Mouse (Mus musculus) liver, postnatal 0 days (tissue): ENCODE measurements around the gene 4930524B15Rik. TPM values are rescaled to one million over a fixed set of nuclear protein-coding genes. Genes with fewer than 3 reads are reported as not detected.
A peak's percentile ranks its signal among the peaks of the same experiment; 100 is the strongest.

Experiments used
- ATAC-seq: fragments of 200-750 bp; cut with Nextera tagmentation; 2 replicates; pipeline ENCODE4 v1.8.0; 2017; ENCODE audit warnings: mild to moderate bottlenecking, moderate library complexity
- DNase-seq: peaks from one replicate; pipeline ENCODE4 v3.0.0-alpha.2; 2016
- H3K27ac ChIP-seq: fragments of 300-500 bp; sonication (generic); 2 replicates; pipeline ENCODE4 v1.5.1; 2014; ENCODE audit warnings: antibody characterized with exemption, moderate library complexity, mild to moderate bottlenecking, low read depth
- H3K27me3 ChIP-seq: fragments of 300-500 bp; sonication (generic); 2 replicates; pipeline ENCODE4 v1.6.1; 2014; ENCODE audit warnings: low read length, control low read depth, mixed read lengths; ENCODE audit not compliant: insufficient read depth
- H3K36me3 ChIP-seq: fragments of 300-500 bp; sonication (generic); replicated peaks from 2 replicates; pipeline ENCODE4 v1.6.1; 2014; ENCODE audit warnings: mild to moderate bottlenecking, control low read depth, low read length, moderate library complexity, mixed read lengths; ENCODE audit not compliant: insufficient read depth
- H3K4me1 ChIP-seq: fragments of 300-500 bp; sonication (generic); 2 replicates; pipeline ENCODE4 v1.6.1; 2014; ENCODE audit warnings: antibody characterized with exemption, mild to moderate bottlenecking, control low read depth; ENCODE audit not compliant: insufficient read depth
- H3K4me2 ChIP-seq: fragments of 300-500 bp; sonication (generic); 2 replicates; pipeline ENCODE4 v1.6.1; 2014; ENCODE audit warnings: low read depth, mild to moderate bottlenecking, low read length, moderate library complexity, mixed read lengths
- H3K4me3 ChIP-seq: fragments of 300-500 bp; sonication (generic); 2 replicates; pipeline ENCODE4 v1.5.1; 2014; ENCODE audit warnings: low read depth, low read length
- H3K9ac ChIP-seq: fragments of 300-500 bp; sonication (generic); replicated peaks from 2 replicates; pipeline ENCODE4 v1.6.1; 2014; ENCODE audit warnings: mild to moderate bottlenecking, moderate library complexity
- H3K9me3 ChIP-seq: fragments of 300-500 bp; sonication (generic); 2 replicates; pipeline ENCODE4 v1.6.1; 2016; ENCODE audit warnings: mild to moderate bottlenecking, control low read depth, low read length, mixed read lengths
- CTCF ChIP-seq: sonication (generic); IDR thresholded peaks from 2 replicates; pipeline ENCODE4 v1.5.1; 2016; ENCODE audit warnings: antibody characterized with exemption, low read depth
- EP300 ChIP-seq: IDR thresholded peaks from 2 replicates; pipeline ENCODE4 v1.6.1; 2016; ENCODE audit warnings: antibody characterized with exemption, low read depth, mild to moderate bottlenecking
- WGBS: fragments of 180-500 bp; shearing (Covaris S2); extraction: QIAGEN DNeasy Blood & Tissue Kit; methylation state at CpG from one replicate; pipeline ENCODE4 v1.1.7; 2014; ENCODE audit not compliant: insufficient replicate concordance; 5-methylcytosine and 5-hydroxymethylcytosine counted together
- polyA plus RNA-seq: library from polyadenylated mRNA; unstranded; fragments of >200 nt; fragmentation: Nextera tagmentation; extraction: Ambion mirVana; gene quantifications from 2 replicates; pipeline ENCODE4 v1.2.1, GENCODE M21; 2015

Gene 4930524B15Rik
- polyA plus RNA-seq, 1 experiment from 2014 or later: not detected

- no peak for TF ChIP-seq EP300
- TF ChIP-seq CTCF: no peak
- no peak overlapping the region for H3K4me2 ChIP-seq
Measured at GRCm38 (mm10) chr11:31983249-31983648, 17.9 kb downstream of the 4930524B15Rik start.

GRCm38 (mm10) chr11:31984786-31985185, 19.4 kb downstream of the 4930524B15Rik start:
- TF ChIP-seq EP300 (no peak), CTCF (no peak)
- H3K4me2 ChIP-seq: no peak overlapping the region
- H3K27me3 ChIP-seq: no peaks in the 10 kb centered on the region
- 28% methylated on average over 2 of the region's 2 CpGs for WGBS
- ATAC-seq: no peak
- H3K4me3 ChIP-seq: no peak overlapping the region
- H3K4me1 ChIP-seq: no peaks in the 10 kb centered on the region
- no peak overlapping the region for H3K9ac ChIP-seq
- DNase-seq: no peak
- H3K36me3 ChIP-seq: no peaks in the 10 kb centered on the region
- no peaks in the 10 kb centered on the region for H3K9me3 ChIP-seq
- no peak overlapping the region for H3K27ac ChIP-seq

More at GRCm38 (mm10) chr11:31983249-31983648, 17.9 kb downstream of the 4930524B15Rik start:
- no peaks in the 10 kb centered on the region for H3K27me3 ChIP-seq
- H3K9ac ChIP-seq: no peak overlapping the region
- no peak for DNase-seq
- no peak overlapping the region for H3K4me3 ChIP-seq
- no peak for ATAC-seq
- no peaks in the 10 kb centered on the region for H3K4me1 ChIP-seq
- H3K36me3 ChIP-seq: no peaks in the 10 kb centered on the region
- H3K27ac ChIP-seq: no peak overlapping the region
- H3K9me3 ChIP-seq: no peaks in the 10 kb centered on the region

GRCm38 (mm10) chr11:31992535-31992934, 27.1 kb downstream of the 4930524B15Rik start:
- ATAC-seq: no peak
- Histone ChIP-seq H3K4me3 (no peak overlapping the region), H3K36me3 (no peaks in the 10 kb centered on the region), H3K9me3 (no peaks in the 10 kb centered on the region), H3K27me3 (no peaks in the 10 kb centered on the region), H3K9ac (no peak overlapping the region), H3K4me2 (no peak overlapping the region), H3K27ac (no peak overlapping the region), H3K4me1 (no peaks in the 10 kb centered on the region)
- no peak for TF ChIP-seq CTCF
- TF ChIP-seq EP300: no peak
- DNase-seq: no peak
- WGBS: 80% methylated on average over 3 of the region's 3 CpGs

- TF ChIP-seq EP300 (no peak), CTCF (no peak)
- DNase-seq (no peak), ATAC-seq (no peak)
- 57% methylated on average over 2 of the region's 2 CpGs for WGBS
- Histone ChIP-seq H3K9me3 (no peaks in the 10 kb centered on the region), H3K4me3 (no peak overlapping the region), H3K36me3 (no peaks in the 10 kb centered on the region), H3K27ac (no peak overlapping the region), H3K4me1 (no peaks in the 10 kb centered on the region), H3K4me2 (no peak overlapping the region), H3K27me3 (peaks cover 6% of the 10 kb centered on the region; the same call in 1 of the 2 replicates), H3K9ac (no peak overlapping the region)
Measured at GRCm38 (mm10) chr11:31999716-32000115, 34.3 kb downstream of the 4930524B15Rik start.

GRCm38 (mm10) chr11:32000281-32000680, 34.9 kb downstream of the 4930524B15Rik start, which contains the start of gene Nsg2:
Gene Nsg2 (plus strand): TSS chr11:32000463.
- ATAC-seq (0 out of 2 replicates have a peak, but pooled peaks have one; percentile 43), DNase-seq (peak; percentile 57)
- H3K27ac ChIP-seq: no peak within 1 kb of the TSS
- no peaks in the 10 kb centered on the region for H3K9me3 ChIP-seq
- peaks cover 6% of the 10 kb centered on the region; the same call in 1 of the 2 replicates for H3K27me3 ChIP-seq
- no peak for TF ChIP-seq EP300
- TF ChIP-seq CTCF: peak; percentile 69
- no peaks in the 10 kb centered on the region for H3K36me3 ChIP-seq
- H3K4me2 ChIP-seq: peak within 1 kb of the TSS; percentile 44; the same call in 1 of the 2 replicates
- no peak within 1 kb of the TSS for H3K9ac ChIP-seq
- no peak within 1 kb of the TSS for H3K4me3 ChIP-seq
- no peaks in the 10 kb centered on the region for H3K4me1 ChIP-seq
- under 1% methylated on average over 16 of the region's 16 CpGs for WGBS

- no peak for ATAC-seq
- Histone ChIP-seq H3K4me1 (no peaks in the 10 kb centered on the region), H3K4me2 (no peak overlapping the region), H3K27me3 (peaks cover 6% of the 10 kb centered on the region; the same call in 1 of the 2 replicates), H3K9me3 (no peaks in the 10 kb centered on the region), H3K27ac (no peak overlapping the region), H3K36me3 (no peaks in the 10 kb centered on the region), H3K4me3 (no peak overlapping the region), H3K9ac (no peak overlapping the region)
- TF ChIP-seq CTCF (no peak), EP300 (no peak)
- 13% methylated on average over 11 of the region's 11 CpGs for WGBS
- DNase-seq: no peak
Measured at GRCm38 (mm10) chr11:32001181-32001910, 36.0 kb downstream of the 4930524B15Rik start.
